Mouse (Mus musculus): ENCODE measurements around the gene BC035044. TPM values are rescaled to one million over a fixed set of nuclear protein-coding genes. Genes with fewer than 3 reads are reported as not detected.
A peak's percentile ranks its signal among the peaks of the same experiment; 100 is the strongest.
"Not testable (repeated sequence)": the region's sequence is repeated elsewhere in the genome, so short reads cannot be mapped to it uniquely, and the experiment has no call there.

BC035044 gene
- total RNA-seq, 2 experiments from 2014 or later = 0.67 to 1.7 TPM

- DNase-seq (ENCODE audit: low spot score in 2 of 2) = no peak
These were observed 39.8 kb downstream of the BC035044 start for GRCm38 (mm10) chr6:128851151-128851550.

DNA sequence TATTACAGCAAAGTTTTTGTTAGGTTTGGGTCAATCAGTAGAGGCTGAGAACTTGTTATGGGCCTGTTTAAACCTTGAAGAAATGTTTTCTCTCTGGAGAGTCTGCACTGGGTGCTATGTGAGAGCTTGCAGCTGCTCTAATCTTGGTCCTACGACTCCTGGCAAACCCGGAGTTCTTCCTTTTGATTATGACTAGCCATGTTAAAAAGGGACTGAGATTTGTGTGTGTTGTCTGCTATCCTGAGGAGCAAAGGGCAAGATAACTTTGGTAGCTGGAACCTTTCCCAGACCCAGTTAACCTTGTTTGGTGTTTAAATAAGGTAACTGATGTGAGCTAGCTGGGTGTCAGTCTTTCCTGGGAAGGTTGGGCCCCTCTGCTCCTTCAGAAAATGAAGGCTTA, 40.3 kb downstream of the BC035044 start:
- no peak for DNase-seq (ENCODE audit: low spot score in 2 of 2)

DNA sequence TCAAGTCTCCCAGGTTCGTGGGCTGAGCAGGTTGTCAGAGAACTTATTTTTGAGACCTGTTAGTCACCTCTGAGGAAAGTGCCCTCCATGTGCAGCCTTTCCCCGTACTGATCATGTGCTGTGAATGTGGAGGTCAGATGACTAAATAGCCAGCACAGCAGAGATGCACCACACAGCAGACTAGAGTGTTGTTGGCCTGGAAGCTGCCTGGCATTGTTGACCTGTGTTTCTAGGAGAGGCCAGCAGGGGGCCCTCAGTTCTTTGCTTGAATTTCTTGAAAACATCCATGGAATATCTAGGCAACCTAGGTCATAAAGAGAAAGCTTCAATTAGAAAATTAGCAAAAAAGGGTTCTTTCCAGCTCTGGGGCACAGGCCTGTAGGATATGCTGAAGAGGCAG, 41.0 kb downstream of the BC035044 start:
- DNase-seq (ENCODE audit: low spot score in 2 of 2) = no peak

DNA sequence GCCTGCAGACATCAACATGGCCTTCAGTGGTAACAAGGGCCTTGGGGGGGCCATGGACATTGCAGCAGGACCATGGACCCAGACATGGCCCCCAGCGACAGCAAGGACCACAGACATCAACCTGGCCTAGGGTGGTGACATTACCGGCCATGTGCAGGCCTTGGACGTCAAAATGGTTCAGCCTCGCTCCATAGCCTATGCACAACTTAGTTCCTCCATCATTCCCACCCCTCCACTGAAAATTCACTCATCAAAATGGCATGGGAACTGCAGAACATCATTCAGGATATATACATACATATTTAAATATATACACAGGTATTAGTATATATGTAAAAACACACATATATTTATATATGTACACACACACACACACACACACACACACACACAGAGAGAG, 43.5 kb downstream of the BC035044 start:
- no peak for DNase-seq (ENCODE audit: low spot score in 2 of 2)

DNA sequence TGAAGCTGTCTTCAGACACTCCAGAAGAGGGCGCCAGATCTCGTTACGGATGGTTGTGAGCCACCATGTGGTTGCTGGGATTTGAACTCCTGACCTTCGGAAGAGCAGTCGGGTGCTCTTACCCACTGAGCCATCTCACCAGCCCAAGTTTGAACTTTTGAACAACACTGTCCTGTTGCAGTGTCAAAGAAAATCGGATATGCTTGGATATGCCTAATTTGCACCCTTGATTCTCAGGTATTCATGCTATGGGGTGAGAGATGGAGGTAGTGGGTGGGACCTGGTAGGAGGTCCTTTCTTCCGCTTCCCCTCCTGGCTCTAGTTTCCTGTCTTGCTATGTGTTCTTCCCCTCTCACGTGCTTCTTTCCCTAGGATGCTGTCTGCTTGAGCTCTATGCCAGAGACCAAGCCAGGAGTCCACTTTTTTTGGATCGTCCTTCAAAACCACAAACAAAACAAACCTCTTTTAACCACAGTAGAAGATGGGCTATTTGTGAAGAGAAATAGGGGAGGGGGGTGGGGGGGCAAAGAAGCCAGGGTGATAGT, 44.9 kb downstream of the BC035044 start:
- DNase-seq (ENCODE audit: low spot score in 2 of 2) = no peak

GRCm38 (mm10) chr6:128845319-128845979, 45.5 kb downstream of the BC035044 start:
- DNase-seq (ENCODE audit: low spot score in 2 of 2) = peak; percentile 72 to 82

DNA sequence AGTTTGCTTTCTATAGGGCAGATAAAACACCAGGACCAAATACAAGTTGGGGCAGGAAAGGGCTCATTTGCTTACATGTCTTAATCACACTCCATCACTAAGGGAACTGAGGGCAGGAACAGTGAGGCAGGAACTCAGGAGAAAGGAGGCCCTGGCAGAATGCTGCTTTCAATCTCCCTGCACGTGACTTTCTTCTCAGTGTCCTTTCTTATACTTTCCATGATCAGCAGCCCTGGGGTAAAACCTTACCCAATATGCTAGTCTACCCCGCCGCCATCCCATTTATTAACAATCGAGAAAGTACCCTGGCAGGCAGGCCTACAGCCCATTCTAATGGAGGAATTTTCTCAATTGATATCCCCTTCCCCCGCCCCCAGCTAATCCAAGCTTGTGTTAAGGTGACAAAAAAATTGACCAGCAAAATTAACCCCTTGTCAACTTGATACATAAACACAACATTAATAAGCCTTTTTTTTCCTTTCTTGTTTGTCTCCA, 46.3 kb downstream of the BC035044 start:
- DNase-seq (ENCODE audit: low spot score in 2 of 2) = no peak

GRCm38 (mm10) chr6:128844131-128844530, 46.8 kb downstream of the BC035044 start:
- DNase-seq (ENCODE audit: low spot score in 2 of 2) = no peak

GRCm38 (mm10) chr6:128843479-128843992, 47.4 kb downstream of the BC035044 start:
- no peak for DNase-seq (ENCODE audit: low spot score in 2 of 2)

DNA sequence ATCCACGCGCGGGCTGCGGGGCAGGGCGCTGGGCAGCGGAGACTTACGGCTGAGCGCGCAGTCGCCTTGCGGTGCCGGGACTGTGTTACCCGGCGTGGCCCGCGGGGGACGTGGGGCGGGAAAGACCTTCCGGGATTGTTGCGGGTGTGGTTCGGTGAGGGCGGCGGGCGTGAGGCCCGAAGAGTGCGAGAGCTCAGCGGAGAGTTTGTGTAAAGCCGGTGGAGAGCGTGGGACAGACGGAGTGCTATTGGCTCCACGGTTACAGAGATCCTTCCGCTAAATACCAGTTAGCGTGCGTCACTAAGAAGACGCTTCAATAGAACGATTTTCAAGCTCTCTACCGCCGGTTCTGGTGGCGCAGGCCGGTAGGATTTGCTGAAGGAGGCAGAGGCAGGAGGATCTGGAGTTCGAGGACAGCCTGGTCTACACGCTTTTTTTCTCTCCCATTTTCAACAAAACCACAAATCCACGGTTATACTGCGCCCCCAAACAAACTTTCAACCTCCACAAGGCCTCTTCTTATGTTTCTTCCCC, 47.9 kb downstream of the BC035044 start:
- DNase-seq (ENCODE audit: low spot score in 2 of 2) = peak; percentile 73 to 78

DNA sequence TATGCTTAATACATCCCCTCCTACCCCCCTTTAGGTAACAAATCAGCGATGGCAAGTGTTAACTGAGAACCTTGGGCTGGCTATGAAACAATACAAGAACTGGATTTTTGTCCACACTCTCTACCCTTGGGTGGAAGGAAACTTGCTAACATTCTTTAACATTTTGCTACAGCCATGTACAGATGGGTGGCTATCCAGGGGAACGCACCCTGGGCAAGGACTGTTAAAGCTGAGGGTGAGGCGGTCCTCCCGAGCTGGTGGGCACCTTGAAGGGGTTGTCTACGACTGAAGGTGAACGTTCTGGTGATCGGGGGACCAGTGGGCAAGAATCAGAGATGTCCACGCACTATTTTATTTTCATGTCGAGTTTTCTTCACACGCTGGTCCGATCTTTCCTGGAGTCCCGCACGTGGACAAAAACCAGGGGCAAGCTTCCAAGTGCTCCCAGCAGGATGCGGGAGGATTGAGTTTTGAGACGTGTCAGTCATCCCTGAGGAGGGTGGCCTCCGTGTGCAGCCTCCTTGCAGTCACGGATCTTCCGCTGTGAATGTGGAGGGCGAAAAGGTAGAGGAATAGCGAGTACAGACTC, 48.5 kb downstream of the BC035044 start:
- no peak for DNase-seq (ENCODE audit: low spot score in 2 of 2)

GRCm38 (mm10) chr6:128841327-128842089, 49.4 kb downstream of the BC035044 start:
- no peak for DNase-seq (ENCODE audit: low spot score in 2 of 2)

DNA sequence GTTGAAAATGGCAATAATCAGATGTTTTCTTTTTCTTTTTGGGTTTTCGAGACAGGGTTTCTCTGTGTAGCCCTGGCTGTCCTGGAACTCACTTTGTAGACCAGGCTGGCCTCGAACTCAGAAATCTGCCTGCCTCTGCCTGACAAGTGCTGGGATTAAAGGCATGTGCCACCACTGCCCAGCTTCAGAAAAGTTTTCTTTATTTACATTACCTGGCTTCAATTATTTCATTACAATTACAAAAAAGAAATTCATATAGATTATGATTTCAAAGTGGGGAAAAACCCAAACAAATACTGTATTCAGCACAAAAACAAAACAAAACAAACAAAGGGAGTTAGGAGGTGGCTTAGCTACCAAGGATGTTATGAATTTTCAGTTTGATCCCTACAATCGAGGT, 50.3 kb downstream of the BC035044 start:
- not testable (repeated sequence) for DNase-seq (ENCODE audit: low spot score in 2 of 2)

DNA sequence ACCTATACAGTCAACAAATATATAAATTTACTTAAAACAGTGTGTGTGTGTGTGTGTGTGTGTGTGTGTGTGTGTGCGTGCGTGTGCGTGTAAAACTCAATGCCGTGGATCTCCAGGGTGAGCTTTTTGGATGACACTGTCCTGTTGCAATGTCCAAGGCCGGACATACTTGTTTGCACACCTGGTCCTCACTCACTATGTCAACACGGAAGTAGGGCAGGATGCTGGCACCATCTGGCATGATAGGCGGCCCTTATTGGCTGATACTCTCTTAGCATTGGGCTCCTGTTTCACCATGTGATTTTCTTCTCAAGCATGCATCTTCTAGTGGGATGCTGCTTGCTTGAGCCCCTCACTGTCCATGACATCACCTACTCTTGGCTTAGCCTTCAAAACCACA, 51.0 kb downstream of the BC035044 start:
- no peak for DNase-seq (ENCODE audit: low spot score in 2 of 2)

DNA sequence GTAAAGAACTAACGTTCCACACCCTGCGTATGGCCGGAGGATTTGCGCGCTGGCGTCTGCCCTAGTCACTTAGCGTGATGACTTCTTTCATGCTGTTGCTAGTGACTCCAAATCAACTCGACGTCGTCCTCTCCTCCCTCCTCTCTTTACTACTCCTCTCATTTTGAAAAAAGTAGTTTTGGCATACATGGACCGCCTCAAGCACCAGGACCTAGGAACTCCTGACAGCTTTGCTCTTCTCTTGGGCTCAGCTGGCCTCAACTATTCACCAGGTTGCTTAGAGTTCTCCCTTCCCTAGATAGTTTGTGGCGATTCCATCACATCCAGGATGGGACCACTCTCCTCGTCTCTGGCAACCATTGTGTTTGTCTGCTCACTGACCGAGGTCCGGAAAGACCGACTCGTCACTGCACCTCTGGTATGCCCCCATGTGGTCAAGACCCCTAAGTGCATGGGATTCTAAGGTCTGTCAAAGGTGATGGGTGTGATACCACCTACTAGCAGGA, 51.6 kb downstream of the BC035044 start:
- DNase-seq (ENCODE audit: low spot score in 2 of 2) = peak; percentile 46 to 83

- peak; percentile 73 for DNase-seq (ENCODE audit: low spot score in 2 of 2)
These were observed 52.3 kb downstream of the BC035044 start for GRCm38 (mm10) chr6:128838342-128839265.

DNA sequence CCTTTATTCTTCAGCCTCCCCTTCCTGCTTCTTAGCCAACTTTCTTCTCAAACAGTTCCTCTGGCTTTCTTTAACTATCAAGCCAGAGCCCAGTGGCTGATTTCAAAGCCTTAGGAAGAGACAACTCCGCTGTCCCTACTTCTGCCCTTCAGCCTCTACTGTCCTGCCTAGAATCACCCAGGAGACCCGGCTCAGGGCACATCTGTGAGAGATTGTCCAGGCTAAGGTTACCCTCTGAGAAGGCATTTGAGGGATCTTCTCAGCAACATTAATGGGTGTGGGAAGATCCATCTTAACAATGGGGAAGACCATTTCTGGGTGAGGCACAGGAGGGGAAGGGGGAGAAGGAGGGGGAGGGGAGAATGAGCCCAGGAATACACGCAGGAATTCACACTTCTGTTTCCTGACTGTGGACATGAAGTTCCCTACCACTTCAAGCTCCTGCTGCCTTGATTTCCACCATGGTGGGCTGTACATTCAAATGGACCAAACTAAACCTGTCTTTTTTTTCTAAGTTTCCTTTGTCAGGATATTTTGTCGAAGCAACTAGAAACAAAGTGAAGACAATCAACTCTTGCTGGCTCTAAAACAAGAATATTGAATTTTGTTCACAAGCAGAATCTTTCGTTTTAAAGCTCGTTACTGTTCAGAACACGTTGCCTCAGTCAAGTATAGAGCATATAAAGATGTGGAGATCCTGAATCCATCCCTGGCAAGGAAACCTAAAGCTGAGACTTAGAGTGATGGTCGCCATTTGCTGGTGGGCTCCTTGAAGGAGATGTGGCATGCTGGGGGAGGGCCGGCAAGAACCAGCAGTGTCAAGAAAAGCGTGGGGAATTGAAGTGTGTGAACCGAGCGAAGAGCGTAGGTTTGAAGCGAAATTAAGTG, 53.2 kb downstream of the BC035044 start:
- DNase-seq (ENCODE audit: low spot score in 2 of 2) = no peak

- DNase-seq (ENCODE audit: low spot score in 2 of 2) = no peak
These were observed 54.0 kb downstream of the BC035044 start for GRCm38 (mm10) chr6:128836955-128837334.

Data from adrenal gland, postnatal 4 days (tissue).